Mouse (Mus musculus) heart, postnatal 14 days (tissue): ENCODE results near the gene Gm20388. TPM values are rescaled to one million over a fixed set of nuclear protein-coding genes. Genes with fewer than 3 reads are reported as not detected.

Experiments used
- DNase-seq, 2 experiments: peaks; one replicate each; pipeline ENCODE4 v3.0.0; 2021 to 2022
- intact Hi-C: fragments of 180-260 bp; cut with DNase I; formaldehyde crosslinking; loops from one replicate; pipeline ENCODE4 v1.15.1; 2025
- total RNA-seq, 2 experiments: library from RNA; stranded (reverse); gene quantifications; 2 replicates each; pipeline ENCODE4 v1.2.3; 2021

Gene Gm20388
- total RNA-seq, 2 experiments from 2014 or later, result 0.24 TPM; not detected in 1

DNA sequence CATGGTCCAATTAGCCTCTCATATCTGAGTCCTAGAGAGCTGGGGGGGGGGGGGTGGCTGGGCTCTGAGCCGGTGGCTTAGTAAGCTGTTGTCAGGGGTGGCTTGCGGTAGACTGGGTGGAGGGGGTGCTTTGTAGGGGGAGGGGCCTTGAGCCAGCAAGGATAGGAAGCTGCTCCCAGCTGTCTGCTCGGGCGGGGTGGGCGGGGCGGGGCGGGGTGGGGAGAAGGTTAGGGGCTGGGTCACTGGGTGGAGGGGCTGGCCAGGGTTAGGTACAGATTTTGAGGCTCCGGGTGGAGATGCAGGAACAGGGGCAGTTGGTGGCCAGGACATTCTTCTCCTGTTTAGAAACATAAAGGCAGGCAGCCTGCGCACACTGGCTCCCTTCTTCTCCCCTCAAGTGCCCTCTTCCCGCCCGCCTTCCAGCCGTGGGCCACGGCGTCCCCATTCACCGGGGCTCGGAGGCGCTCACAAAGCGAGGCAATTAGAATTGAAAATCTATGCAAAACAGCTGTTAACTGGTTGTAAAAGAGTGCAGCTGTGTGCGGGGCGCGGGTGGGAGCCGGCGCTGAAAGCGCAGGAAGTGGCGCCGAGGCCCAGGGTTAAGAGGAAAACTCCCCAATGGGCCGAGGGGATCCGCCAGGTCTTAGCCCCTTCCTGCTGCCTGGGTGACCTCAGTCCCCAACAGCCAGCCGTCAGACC, 622.0 kb downstream of the Gm20388 start:
- intact Hi-C loops, result loop anchor here (2.0 kb wide), 1 partner anchor 24 kb away; no protein-coding TSS in a partner anchor
- no peak for DNase-seq

DNA sequence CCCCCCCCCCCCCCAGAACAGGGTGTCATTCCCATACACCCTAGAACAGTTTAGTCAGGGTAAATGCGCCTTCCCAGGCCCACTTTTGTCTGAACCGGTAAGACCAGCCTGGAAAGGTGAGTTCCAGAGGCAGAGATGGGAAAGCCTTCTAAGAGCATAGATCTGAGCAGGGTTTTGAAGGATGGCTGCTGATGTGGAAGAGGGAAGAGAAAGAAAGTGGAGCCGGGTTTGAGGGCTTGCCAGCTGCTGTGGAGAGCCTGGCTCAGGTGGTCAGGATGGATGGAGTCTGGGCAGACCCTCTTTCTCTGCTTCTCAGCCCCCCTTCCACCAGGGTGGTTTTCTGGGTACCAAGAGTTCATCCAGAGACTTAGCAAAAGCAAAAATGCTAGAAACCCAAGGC, 622.7 kb downstream of the Gm20388 start:
- no peak for DNase-seq
- intact Hi-C loops, result loop anchor here (2.0 kb wide), 1 partner anchor 25 kb away; no protein-coding TSS in a partner anchor

DNA sequence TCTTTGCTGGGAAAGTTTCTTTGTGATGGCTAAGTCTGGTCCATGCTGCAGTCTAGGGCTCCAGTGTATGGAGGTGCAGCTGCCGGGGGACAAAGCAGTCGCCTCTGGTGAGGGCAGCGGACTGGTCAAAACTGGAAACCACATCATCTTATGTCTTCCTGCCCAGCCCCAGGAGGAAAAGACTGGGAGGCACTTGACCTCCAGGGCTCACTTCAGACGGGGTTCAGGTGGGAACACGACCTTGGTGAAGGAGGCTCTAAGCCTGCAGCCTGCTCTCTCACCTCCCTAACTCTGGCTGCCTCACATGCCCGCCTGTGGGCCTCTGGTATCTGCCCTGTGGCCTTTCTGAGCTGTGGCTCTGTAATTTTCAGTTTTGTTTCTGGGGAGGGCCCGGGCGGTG, 623.4 kb downstream of the Gm20388 start:
- no peak for DNase-seq
- intact Hi-C loops, result loop anchor here (2.0 kb wide), 3 partner anchors 125 to 355 kb away; no protein-coding TSS in a partner anchor

DNA sequence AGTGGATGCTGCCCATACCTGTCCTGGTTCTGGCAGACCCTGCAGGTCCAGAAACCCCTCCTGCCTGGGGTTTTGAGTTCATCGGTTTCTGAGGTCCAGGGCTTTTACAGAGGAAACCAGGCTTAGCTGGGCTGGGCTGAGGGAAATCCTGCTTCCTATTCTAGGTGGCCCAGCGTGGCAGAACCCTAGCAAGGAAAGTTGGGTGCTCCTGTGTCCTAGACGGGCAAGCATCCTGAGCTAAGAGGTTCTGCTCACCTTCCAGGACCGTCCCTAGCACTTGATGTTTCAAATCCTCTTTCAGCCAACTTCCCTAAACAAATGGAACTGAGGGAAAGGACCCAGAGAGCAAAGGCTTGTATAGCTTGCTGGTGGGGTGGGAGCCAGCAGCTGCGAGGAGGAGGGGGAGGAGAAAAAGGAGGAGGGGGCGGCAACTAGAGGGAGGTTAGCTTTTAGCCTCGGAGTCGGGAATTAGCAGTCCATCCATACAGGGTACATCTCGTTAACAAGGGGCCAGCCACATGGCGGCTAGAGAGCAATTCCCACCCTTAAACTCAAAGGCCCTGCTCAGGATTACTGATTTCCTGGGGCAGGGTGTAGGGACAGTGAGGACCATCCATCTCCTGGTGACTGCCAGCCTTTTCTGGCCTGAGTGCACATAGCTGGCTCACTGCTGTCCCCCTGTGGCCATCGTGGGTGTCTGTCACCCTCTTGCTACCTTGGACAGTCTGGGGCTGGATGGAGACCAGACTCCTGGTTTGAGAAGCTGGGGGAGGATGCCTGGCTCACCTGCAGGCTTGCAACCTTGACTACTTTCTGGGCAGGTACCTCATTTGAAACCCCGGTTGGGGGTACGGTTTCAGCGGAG, 624.1 kb downstream of the Gm20388 start:
- intact Hi-C loops, result loop anchor here (2.0 kb wide), 3 partner anchors 126 to 356 kb away; no protein-coding TSS in a partner anchor
- peak; percentile 83 to 87 for DNase-seq

DNA sequence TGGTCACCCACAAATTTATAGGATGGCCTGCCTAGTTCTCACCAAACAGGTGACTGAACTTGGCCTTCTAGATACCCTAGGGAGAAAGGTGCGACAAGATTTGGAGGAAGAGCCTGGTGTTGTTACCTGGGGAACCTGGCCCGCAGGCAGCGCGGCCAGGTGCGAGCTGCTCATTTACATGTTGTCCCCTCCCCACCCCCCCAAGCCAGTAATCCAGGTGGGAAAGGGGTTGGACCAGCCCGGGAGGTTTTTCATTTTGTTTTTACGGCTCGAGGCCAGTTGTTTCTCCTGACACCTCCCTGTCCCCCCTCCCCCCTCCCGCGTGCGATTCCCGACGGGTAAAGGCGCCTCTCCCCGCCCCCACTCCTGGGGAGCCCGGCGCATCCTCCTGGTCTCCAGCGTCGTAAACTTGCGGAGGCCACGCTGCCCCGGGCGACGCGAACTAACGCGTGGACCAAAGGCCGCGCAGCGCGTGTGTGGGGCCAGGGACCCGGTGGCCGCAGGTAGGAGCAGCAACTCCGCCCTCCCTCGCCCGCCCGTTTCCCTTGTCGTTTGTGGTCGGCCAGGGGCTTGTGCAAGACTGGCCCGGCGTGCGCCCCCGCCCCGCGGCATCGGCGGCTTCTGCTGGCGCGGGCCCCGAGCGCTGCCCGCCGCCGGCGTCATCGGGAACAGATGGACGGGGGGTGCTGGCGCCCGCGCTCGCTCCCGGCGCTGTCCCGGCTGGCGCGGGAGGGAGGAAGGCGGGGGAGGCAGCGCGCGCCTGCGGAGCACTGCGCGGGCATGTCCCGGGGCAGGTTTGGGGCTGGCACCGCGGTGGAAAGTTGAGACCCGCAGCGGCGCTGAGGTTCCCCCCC, 625.0 kb downstream of the Gm20388 start:
- intact Hi-C loops, result loop anchor here (2.0 kb wide), 3 partner anchors 127 to 357 kb away; no protein-coding TSS in a partner anchor
- DNase-seq, result peak; percentile 71 to 73

DNA sequence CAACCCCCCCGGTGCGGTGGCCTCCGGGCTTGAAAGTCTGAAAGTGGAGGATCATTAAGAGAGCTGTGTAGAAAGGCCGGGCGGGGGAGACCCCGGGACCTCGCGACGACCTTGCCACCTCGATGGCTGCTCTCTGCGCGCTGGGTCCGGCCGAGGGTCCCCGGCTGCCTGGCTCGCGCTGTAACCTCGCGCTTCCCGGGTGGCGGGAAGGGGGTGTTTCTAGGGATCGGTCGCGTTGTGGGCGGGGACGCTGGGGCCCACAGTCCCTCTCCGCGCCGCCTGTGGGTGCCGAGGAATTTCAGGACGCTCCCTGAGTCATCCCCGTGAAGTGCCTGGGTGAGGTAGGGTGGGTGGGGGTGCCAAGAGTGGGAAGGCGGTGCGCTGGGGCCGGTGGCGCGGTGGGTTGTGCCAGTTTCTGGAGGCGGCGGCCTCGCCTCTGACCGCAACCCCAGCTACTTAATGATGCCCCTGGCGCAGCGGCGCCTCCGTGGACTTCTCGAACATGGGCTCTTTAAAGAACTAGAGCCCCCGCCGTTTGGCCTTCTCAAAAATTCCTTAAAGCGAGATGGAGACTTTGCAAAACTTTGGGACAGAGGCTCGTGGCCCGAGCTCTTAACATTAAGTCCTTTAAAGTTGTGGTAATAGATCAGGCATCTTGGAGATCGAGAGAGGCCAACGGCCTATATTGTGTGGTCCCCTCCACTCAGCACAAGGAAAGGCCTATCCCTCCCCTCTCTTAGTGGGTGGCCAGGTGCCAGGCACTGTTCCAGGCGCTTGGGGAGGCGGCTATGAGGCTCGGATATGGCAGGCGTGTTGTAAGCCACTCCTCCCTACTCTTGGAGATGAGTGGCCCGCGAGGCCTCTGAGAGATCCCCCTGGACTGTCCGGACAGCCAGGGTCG, 625.9 kb downstream of the Gm20388 start:
- DNase-seq, result no peak
- intact Hi-C loops, result no loop called here

DNA sequence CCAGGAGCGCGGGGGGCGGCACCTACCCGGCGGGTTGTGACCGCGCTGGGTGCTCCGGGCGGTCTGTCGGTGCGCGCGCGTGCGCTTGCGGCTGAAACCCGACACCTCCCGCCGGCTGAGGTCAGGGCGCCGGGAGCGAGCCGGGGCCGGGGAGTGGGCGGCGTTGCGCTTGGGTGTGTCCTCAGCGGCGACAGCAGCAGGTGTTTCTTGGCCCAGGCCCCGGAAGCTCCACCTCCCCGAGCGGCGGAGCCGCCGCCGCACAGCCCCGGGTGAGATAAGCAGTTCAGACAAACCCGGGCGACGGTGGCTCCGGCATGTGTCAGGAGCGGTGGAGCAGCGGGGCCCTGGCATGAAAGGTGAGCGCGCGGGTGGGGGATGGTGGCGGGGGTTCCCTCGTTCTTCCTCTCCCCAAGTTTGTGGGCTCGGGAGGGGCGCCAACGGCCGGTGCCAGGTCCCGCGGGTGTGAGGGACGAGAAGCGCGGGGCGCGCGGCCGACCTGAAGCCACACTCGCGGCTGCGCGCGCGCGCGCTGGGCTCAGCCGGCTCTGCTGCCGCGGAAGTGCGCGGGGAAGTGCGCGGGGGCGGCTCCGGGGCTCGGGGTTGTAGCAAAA, 626.7 kb downstream of the Gm20388 start:
- intact Hi-C loops, result no loop called here
- DNase-seq, result peak; percentile 84 to 85

DNA sequence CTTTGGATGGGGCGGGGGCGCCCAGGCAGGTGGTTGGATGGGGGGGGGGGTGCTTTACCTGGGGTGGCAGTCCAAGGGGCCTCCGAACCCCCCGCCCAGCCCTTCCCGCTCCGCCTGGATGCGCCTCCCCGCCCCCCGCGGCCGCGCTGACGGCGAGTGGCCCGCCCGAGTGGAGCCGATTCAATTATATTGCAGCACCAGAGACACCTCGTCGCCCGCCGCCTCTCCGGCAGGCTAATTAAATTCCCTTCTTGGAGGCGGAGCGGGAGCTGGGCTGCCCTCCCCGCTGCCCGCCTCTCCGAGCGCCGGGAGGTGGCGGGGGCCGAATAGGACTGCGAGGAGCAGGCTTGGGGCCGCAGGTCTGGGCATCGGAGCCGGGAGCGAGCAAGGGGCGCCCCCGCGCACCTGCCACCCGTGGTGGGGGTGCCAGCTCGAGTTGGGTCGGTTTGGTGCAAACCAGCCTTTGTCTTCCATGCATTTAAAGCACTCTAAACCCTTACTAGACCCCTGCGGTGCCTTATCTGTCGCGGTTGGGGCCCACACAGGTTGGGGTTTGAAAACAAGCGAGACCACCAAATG, 627.3 kb downstream of the Gm20388 start:
- DNase-seq, result peak; percentile 63 to 66
- intact Hi-C loops, result no loop called here

DNA sequence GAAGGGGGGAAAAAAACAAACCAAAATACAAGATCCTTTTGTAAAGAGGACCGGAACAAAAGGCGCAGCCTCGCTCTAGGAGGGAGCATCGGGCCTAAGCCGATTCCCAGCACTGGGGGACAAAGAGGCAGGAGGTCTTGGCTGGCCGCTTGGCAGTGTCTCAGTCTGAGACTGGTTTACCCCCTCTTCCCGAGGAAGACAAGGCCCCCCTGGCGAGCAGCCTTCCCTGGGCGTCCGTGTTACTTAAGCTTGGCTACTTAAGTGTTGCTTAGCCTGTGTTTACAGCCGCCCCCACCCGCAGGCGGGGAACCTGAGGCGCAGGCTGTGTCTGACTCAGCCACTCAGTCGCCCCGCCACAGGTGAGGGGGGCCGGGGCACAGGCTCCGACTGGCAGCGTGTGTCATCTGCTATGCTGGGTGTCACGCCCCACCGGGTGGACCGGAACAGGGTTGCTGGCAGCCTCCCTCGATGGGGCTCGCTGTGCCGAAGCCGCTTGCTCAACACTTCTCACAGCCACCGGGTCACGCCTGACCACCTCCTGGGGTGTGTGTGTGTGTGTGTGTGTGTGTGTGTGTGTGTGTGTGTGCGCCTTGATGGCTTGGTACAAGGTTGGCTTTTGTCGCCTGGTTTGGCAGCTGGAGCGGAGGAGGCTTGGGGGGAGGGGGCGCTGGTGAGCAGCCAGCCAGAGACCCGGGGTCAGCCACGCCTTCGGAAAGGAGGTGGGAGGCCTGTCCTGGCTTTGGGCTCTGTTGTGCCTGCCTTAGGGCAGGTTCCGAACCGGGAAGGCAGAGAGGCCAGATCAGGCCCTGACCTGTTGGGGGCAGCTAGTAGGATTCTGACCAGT, 628.0 kb downstream of the Gm20388 start:
- peak; percentile 64 to 65 for DNase-seq

DNA sequence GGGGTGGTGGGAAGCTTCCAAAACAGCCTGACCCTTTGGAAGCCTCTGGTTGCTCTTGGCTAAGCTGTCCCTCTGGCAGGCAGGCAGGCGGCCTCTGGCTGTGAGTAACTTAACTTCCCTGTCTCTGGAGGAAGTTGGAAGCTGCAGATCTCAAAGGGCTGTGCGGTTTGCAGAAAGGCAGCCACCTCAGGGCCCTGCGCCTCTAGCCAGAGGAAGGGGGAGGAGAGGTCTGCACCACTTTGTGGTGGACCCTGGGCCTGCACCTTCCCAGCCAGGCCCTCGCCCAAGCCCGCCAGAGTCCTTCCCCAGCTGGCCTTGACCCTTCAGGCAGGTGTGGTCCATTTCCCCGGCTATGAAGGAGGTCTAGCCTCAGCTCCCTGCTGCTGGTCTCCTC, 628.7 kb downstream of the Gm20388 start:
- DNase-seq, result peak in 1 of 2 experiments; percentile 50
- intact Hi-C loops, result no loop called here

More for the DNA sequence above, 628.0 kb downstream of the Gm20388 start:
- intact Hi-C loops, result no loop called here

DNA sequence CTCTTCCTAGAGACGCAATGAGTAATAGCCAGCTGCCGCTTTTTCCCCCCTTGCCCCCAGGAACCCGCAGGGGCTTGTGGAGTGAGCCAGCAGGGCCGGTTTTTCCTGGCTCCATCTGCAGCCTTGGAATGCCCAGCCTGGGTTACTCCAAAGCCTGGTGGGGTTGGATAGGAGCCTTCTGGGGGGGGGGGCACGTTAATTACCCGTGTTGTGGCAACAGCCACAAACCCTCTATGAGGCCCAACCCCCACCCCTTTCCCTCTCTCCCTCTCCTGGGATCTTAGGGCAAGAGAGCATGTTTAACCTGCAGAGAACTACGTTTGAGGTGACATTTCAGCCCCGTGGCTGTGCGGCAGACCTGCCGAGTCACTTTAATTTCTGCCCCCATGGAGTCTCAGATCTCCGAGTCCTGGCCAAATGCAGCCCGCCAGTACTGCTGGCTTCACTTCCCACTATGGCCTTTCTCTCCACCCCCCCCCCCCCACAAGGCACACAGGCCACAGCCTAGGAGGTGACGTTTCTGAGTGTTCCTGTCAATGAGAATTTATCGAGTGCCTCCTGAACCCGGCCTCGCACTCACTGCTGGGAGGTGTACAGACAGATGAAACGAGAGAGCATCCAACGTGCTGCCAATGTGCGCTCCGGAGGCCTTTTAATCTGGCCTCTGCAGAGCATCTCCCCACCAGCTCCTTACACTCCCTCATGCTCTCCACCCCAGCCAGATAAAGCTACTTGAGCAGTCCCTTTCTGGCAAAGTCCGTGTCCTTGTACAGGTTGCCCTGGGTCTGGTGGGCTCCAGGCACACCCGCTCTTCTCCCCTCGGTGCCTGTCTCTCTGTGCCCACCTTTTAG, 629.4 kb downstream of the Gm20388 start:
- no peak for DNase-seq
- intact Hi-C loops, result loop anchor here (2.0 kb wide), 1 partner anchor 21 kb away; no protein-coding TSS in a partner anchor

DNA sequence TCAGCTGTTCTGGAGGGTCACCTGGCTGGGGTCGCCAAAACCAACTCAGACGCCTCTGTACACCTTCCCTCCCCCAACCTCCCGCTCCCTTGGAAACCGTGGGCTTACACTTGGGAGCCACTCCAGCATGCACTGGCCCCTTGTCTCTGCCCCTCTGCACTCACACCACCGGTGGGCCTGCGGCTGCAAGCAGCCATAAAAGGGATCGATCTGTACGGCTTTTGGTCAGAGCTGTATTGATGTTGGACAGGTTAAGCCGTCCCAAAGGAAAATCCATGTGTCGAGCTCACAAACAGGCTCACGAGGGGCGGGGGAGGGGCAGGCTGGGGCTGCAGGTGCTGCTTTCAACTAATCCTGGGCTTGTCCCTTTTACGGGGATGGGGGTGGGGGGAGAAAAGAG, 632.4 kb downstream of the Gm20388 start:
- DNase-seq, result no peak
- intact Hi-C loops, result no loop called here

DNA sequence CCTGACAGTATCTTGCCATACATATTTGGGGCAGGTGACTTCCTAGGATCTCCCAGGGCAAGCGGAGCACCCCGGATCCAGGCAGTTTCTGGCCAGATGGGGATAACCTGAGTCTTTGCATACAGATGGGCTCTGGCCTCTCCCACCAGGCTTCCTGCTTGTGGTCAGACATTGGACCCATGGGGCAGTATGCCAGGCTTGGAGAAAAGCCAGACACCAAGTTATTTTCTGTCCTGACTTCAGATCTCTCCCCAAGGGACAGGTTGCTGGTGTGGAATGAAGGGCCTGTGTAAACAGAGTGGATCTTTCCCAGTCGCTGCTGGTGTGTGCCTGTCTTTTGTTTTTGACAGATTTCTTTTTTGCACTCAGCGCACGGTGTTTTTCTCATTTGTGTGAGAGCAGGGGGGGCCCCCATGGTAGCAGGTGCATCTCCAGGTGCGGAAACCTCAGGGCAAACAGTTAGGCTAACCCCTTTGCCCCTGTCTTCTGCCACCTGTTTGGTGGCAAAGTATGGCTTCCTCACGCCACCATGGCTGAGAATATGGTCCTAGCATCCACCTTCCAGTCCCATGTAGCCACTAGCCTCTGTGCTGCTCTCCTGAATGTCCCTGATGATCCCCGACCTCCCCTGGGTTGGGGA, 632.9 kb downstream of the Gm20388 start:
- peak; percentile 60 to 75 for DNase-seq
- intact Hi-C loops, result no loop called here

DNA sequence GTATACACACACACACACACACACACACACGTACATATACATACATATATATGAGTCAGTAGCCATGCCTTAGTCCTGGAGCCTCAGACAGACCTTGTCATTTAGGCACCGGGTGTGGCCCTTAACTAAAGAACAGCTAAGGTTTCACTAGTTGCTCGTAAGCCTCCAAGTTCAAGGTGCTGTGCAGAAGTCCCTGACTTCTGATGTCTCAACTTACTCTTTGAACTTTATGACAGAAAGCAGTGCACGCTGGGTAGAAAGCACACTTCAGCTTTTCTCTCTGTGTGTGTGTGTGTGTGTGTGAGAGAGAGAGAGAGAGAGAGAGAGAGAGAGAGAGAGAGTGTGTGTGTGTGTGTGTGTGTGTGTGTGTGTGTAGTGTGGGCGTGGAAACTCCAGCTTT, 633.5 kb downstream of the Gm20388 start:
- intact Hi-C loops, result no loop called here
- DNase-seq, result no peak

DNA sequence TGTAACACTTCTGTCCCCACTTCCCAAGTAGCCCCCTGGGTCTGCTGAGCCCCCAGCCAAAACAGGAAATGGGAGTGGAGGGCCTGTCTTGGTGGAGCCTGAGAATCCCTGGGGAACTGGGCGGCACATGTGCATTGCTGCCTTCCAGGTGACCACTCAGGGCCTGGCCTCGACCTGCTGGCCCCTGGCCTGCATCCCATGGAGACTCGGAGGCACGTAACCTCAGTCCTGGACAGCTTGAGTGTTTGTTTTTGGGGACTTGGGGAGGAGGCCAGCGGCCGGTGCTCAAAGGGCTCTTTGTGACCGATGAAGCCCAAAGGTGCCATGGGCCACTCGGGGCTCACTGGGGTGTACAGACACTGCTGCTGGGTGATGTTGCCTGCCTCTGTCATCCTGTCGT, 636.9 kb downstream of the Gm20388 start:
- intact Hi-C loops, result no loop called here
- no peak for DNase-seq

DNA sequence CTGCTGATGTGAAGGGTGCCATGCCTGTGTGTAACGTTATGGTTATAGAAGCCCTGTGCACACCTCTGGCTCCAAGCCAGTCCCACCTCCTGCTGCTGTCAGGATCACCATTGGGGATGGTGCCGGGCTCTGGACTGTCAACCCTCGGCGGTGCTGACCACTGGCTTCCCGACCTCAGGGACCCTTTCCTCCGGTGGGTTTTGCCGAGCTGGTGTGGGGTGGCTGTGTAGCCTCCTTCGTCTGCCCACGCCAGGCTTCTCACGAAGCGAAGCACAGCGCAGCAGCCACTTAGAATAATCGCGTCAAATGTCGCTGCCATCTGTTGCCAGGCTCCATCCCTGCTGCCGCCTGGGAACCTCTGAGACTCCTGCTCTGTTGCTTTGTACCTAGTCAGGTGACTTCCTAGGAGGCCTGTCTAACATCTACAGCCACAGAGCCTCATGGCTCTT, 637.7 kb downstream of the Gm20388 start:
- DNase-seq, result no peak
- intact Hi-C loops, result no loop called here
